Mouse (Mus musculus): ENCODE measurements around the gene Serpine2. TPM values are rescaled to one million over a fixed set of nuclear protein-coding genes. Genes with fewer than 3 reads are reported as not detected.

The Serpine2 gene
- polyA plus RNA-seq, 1 experiment from 2014 or later, result 91.7 TPM

GRCm38 (mm10) chr1:79757597-79757996 is 103.4 kb downstream of the Serpine2 start:
- no peaks in the 10 kb centered on the region for H3K36me3 ChIP-seq (ENCODE audit: control insufficient read depth, insufficient read depth, low read length)
- no peak for ATAC-seq (ENCODE audit: low FRiP score)
- no peak overlapping the region for H3K4me2 ChIP-seq (replicated peaks; ENCODE audit: low read depth, low read length)
- H3K9me3 ChIP-seq (ENCODE audit: control insufficient read depth, low read length), result no peaks in the 10 kb centered on the region
- DNase-seq (ENCODE audit: low spot score), result no peak
- H3K4me3 ChIP-seq (ENCODE audit: low read depth, low read length), result no peak overlapping the region
- H3K9ac ChIP-seq (ENCODE audit: low read depth, low read length), result no peak overlapping the region
- H3K4me1 ChIP-seq (replicated peaks; ENCODE audit: control insufficient read depth, insufficient read depth, low read length), result peaks cover 3% of the 10 kb centered on the region; the same call in 1 of the 2 replicates
- WGBS, result 77% methylated on average over 4 of the region's 4 CpGs
- H3K27me3 ChIP-seq (ENCODE audit: control insufficient read depth, insufficient read depth, low read length), result no peaks in the 10 kb centered on the region
- no peak overlapping the region for H3K27ac ChIP-seq (ENCODE audit: low read depth, low read length)

GRCm38 (mm10) chr1:79757161-79757560 is 103.8 kb downstream of the Serpine2 start:
- WGBS, result 57% methylated on average over 7 of the region's 7 CpGs
- Histone ChIP-seq H3K9me3 (ENCODE audit: control insufficient read depth, low read length) (no peaks in the 10 kb centered on the region), H3K4me1 (replicated peaks; ENCODE audit: control insufficient read depth, insufficient read depth, low read length) (peaks cover 3% of the 10 kb centered on the region; the same call in 1 of the 2 replicates), H3K9ac (ENCODE audit: low read depth, low read length) (no peak overlapping the region), H3K4me3 (ENCODE audit: low read depth, low read length) (no peak overlapping the region), H3K4me2 (replicated peaks; ENCODE audit: low read depth, low read length) (no peak overlapping the region), H3K36me3 (ENCODE audit: control insufficient read depth, insufficient read depth, low read length) (no peaks in the 10 kb centered on the region), H3K27me3 (ENCODE audit: control insufficient read depth, insufficient read depth, low read length) (no peaks in the 10 kb centered on the region), H3K27ac (ENCODE audit: low read depth, low read length) (no peak overlapping the region)
- ATAC-seq (ENCODE audit: low FRiP score) (no peak), DNase-seq (ENCODE audit: low spot score) (no peak)

- WGBS, result 89% methylated on average over 5 of the region's 5 CpGs
- no peaks in the 10 kb centered on the region for H3K27me3 ChIP-seq (ENCODE audit: control insufficient read depth, insufficient read depth, low read length)
- H3K4me1 ChIP-seq (replicated peaks; ENCODE audit: control insufficient read depth, insufficient read depth, low read length), result peaks cover 3% of the 10 kb centered on the region; the same call in 1 of the 2 replicates
- no peak overlapping the region for H3K4me3 ChIP-seq (ENCODE audit: low read depth, low read length)
- H3K9me3 ChIP-seq (ENCODE audit: control insufficient read depth, low read length), result no peaks in the 10 kb centered on the region
- no peak for DNase-seq (ENCODE audit: low spot score)
- H3K27ac ChIP-seq (ENCODE audit: low read depth, low read length), result no peak overlapping the region
- H3K36me3 ChIP-seq (ENCODE audit: control insufficient read depth, insufficient read depth, low read length), result no peaks in the 10 kb centered on the region
- no peak for ATAC-seq (ENCODE audit: low FRiP score)
- H3K4me2 ChIP-seq (replicated peaks; ENCODE audit: low read depth, low read length), result no peak overlapping the region
- no peak overlapping the region for H3K9ac ChIP-seq (ENCODE audit: low read depth, low read length)
These were observed 104.6 kb downstream of the Serpine2 start for GRCm38 (mm10) chr1:79756417-79756816.

GRCm38 (mm10) chr1:79755376-79755775 is 105.6 kb downstream of the Serpine2 start:
- no peaks in the 10 kb centered on the region for H3K27me3 ChIP-seq (ENCODE audit: control insufficient read depth, insufficient read depth, low read length)
- H3K9me3 ChIP-seq (ENCODE audit: control insufficient read depth, low read length), result no peaks in the 10 kb centered on the region
- H3K27ac ChIP-seq (ENCODE audit: low read depth, low read length), result no peak overlapping the region
- ATAC-seq (ENCODE audit: low FRiP score), result no peak
- H3K4me1 ChIP-seq (replicated peaks; ENCODE audit: control insufficient read depth, insufficient read depth, low read length), result no peaks in the 10 kb centered on the region
- no peak for DNase-seq (ENCODE audit: low spot score)
- no peaks in the 10 kb centered on the region for H3K36me3 ChIP-seq (ENCODE audit: control insufficient read depth, insufficient read depth, low read length)
- no peak overlapping the region for H3K4me3 ChIP-seq (ENCODE audit: low read depth, low read length)
- no peak overlapping the region for H3K9ac ChIP-seq (ENCODE audit: low read depth, low read length)
- H3K4me2 ChIP-seq (replicated peaks; ENCODE audit: low read depth, low read length), result no peak overlapping the region
- WGBS, result 77% methylated on average over 2 of the region's 2 CpGs

GRCm38 (mm10) chr1:79754936-79755335 is 106.0 kb downstream of the Serpine2 start:
- DNase-seq (ENCODE audit: low spot score), result no peak
- H3K4me2 ChIP-seq (replicated peaks; ENCODE audit: low read depth, low read length), result no peak overlapping the region
- no peak overlapping the region for H3K27ac ChIP-seq (ENCODE audit: low read depth, low read length)
- no peaks in the 10 kb centered on the region for H3K9me3 ChIP-seq (ENCODE audit: control insufficient read depth, low read length)
- no peaks in the 10 kb centered on the region for H3K36me3 ChIP-seq (ENCODE audit: control insufficient read depth, insufficient read depth, low read length)
- H3K4me3 ChIP-seq (ENCODE audit: low read depth, low read length), result no peak overlapping the region
- H3K4me1 ChIP-seq (replicated peaks; ENCODE audit: control insufficient read depth, insufficient read depth, low read length), result no peaks in the 10 kb centered on the region
- ATAC-seq (ENCODE audit: low FRiP score), result no peak
- H3K27me3 ChIP-seq (ENCODE audit: control insufficient read depth, insufficient read depth, low read length), result no peaks in the 10 kb centered on the region
- no peak overlapping the region for H3K9ac ChIP-seq (ENCODE audit: low read depth, low read length)
- 86% methylated on average over 3 of the region's 3 CpGs for WGBS

GRCm38 (mm10) chr1:79753456-79753855 is 107.5 kb downstream of the Serpine2 start:
- no peak overlapping the region for H3K9ac ChIP-seq (ENCODE audit: low read depth, low read length)
- H3K4me2 ChIP-seq (replicated peaks; ENCODE audit: low read depth, low read length), result no peak overlapping the region
- H3K36me3 ChIP-seq (ENCODE audit: control insufficient read depth, insufficient read depth, low read length), result no peaks in the 10 kb centered on the region
- H3K27ac ChIP-seq (ENCODE audit: low read depth, low read length), result no peak overlapping the region
- no peaks in the 10 kb centered on the region for H3K4me1 ChIP-seq (replicated peaks; ENCODE audit: control insufficient read depth, insufficient read depth, low read length)
- no peaks in the 10 kb centered on the region for H3K27me3 ChIP-seq (ENCODE audit: control insufficient read depth, insufficient read depth, low read length)
- DNase-seq (ENCODE audit: low spot score), result no peak
- ATAC-seq (ENCODE audit: low FRiP score), result no peak
- H3K9me3 ChIP-seq (ENCODE audit: control insufficient read depth, low read length), result no peaks in the 10 kb centered on the region
- 85% methylated on average over 3 of the region's 3 CpGs for WGBS
- no peak overlapping the region for H3K4me3 ChIP-seq (ENCODE audit: low read depth, low read length)

GRCm38 (mm10) chr1:79752714-79753340 is 108.2 kb downstream of the Serpine2 start:
- ATAC-seq (ENCODE audit: low FRiP score), result no peak
- H3K36me3 ChIP-seq (ENCODE audit: control insufficient read depth, insufficient read depth, low read length), result no peaks in the 10 kb centered on the region
- no peaks in the 10 kb centered on the region for H3K9me3 ChIP-seq (ENCODE audit: control insufficient read depth, low read length)
- no peak overlapping the region for H3K4me3 ChIP-seq (ENCODE audit: low read depth, low read length)
- no peak overlapping the region for H3K4me2 ChIP-seq (replicated peaks; ENCODE audit: low read depth, low read length)
- no peak overlapping the region for H3K27ac ChIP-seq (ENCODE audit: low read depth, low read length)
- no peak overlapping the region for H3K9ac ChIP-seq (ENCODE audit: low read depth, low read length)
- H3K4me1 ChIP-seq (replicated peaks; ENCODE audit: control insufficient read depth, insufficient read depth, low read length), result no peaks in the 10 kb centered on the region
- H3K27me3 ChIP-seq (ENCODE audit: control insufficient read depth, insufficient read depth, low read length), result no peaks in the 10 kb centered on the region
- 80% methylated on average over 4 of the region's 4 CpGs for WGBS
- DNase-seq (ENCODE audit: low spot score), result no peak

- no peak overlapping the region for H3K4me2 ChIP-seq (replicated peaks; ENCODE audit: low read depth, low read length)
These were observed 108.8 kb downstream of the Serpine2 start for GRCm38 (mm10) chr1:79752015-79752695.

GRCm38 (mm10) chr1:79751186-79751585 is 109.8 kb downstream of the Serpine2 start:
- DNase-seq (ENCODE audit: low spot score) (no peak), ATAC-seq (ENCODE audit: low FRiP score) (no peak)
- Histone ChIP-seq H3K4me1 (replicated peaks; ENCODE audit: control insufficient read depth, insufficient read depth, low read length) (no peaks in the 10 kb centered on the region), H3K9me3 (ENCODE audit: control insufficient read depth, low read length) (no peaks in the 10 kb centered on the region), H3K4me2 (replicated peaks; ENCODE audit: low read depth, low read length) (no peak overlapping the region), H3K9ac (ENCODE audit: low read depth, low read length) (no peak overlapping the region), H3K27me3 (ENCODE audit: control insufficient read depth, insufficient read depth, low read length) (no peaks in the 10 kb centered on the region), H3K27ac (ENCODE audit: low read depth, low read length) (no peak overlapping the region), H3K4me3 (ENCODE audit: low read depth, low read length) (no peak overlapping the region), H3K36me3 (ENCODE audit: control insufficient read depth, insufficient read depth, low read length) (no peaks in the 10 kb centered on the region)
- WGBS, result 79% methylated on average over 5 of the region's 5 CpGs

More at GRCm38 (mm10) chr1:79752015-79752695, 108.8 kb downstream of the Serpine2 start:
- Histone ChIP-seq H3K4me1 (replicated peaks; ENCODE audit: control insufficient read depth, insufficient read depth, low read length) (no peaks in the 10 kb centered on the region), H3K36me3 (ENCODE audit: control insufficient read depth, insufficient read depth, low read length) (no peaks in the 10 kb centered on the region), H3K9me3 (ENCODE audit: control insufficient read depth, low read length) (no peaks in the 10 kb centered on the region), H3K4me3 (ENCODE audit: low read depth, low read length) (no peak overlapping the region), H3K9ac (ENCODE audit: low read depth, low read length) (no peak overlapping the region), H3K27me3 (ENCODE audit: control insufficient read depth, insufficient read depth, low read length) (no peaks in the 10 kb centered on the region), H3K27ac (ENCODE audit: low read depth, low read length) (no peak overlapping the region)
- ATAC-seq (ENCODE audit: low FRiP score), result no peak
- 90% methylated on average over 7 of the region's 7 CpGs for WGBS
- DNase-seq (ENCODE audit: low spot score), result no peak
